Mouse (Mus musculus) liver, embryonic 14.5 days (tissue): ENCODE results near the gene Keg1.

ENCODE experiments used
- CTCF ChIP-seq: IDR thresholded peaks from 2 replicates; pipeline ENCODE4 v1.5.1; 2016; ENCODE audit warnings: antibody characterized with exemption, low read depth, control low read depth
- EP300 ChIP-seq: IDR thresholded peaks from 2 replicates; pipeline ENCODE4 v1.6.1; 2016; ENCODE audit warnings: antibody characterized with exemption, low read depth

DNA sequence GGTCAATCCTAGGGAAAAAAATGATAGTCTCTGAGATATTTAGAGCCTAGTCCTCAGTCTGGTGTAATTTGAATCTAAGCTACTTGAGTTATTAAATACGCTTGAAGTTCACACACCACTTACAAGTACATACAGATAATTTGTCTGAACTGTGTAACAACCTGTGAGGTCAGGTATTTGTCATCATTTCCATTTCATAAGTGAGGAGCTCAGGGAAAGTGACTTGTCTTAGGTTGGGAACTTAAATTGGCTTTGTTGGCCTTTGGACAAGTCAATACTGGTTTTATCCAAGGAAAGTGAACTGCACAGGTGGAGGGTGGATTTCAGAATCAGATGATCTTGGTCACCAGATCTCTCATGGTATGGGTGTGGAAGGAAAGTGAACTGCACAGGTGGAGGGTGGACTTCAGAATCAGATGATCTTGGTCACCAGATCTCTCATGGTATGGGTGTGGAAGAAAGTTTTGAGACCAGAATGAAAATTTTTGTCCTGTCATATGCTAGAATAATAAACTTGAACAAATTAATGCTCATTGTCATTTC lies 63.4 kb downstream of the Keg1 start:
- TF ChIP-seq CTCF (no peak), EP300 (no peak)
